ENCODE assay signal across 13 mouse cellular contexts in the genomic region with DNA sequence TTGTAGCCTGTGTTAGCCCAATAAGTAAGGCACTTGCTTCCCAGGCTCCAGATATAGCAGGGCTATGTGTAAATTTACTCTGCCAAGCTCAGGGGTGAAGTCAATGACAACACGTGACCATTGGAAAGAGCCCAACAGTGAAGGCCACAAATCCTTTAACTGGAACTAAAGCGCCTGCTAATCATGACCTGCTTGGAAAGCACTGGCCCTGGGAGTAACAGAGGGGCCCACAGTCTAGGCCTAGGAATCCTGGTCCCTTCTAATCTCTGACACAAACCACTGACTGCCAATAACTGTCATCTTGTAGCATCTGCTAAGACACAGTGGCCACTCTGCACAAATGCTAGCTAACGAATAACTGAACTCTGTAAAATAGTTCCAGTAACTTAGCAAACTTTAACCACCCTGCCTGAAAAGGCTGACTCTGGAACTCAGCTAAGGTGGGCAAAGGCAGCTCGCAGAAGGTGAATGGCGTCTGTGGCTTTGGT. TPM values are rescaled to one million over a fixed set of nuclear protein-coding genes. Genes with fewer than 3 reads are reported as not detected.
DNase-seq lines count a peak whose midpoint lies in the region; ATAC-seq and TF ChIP-seq lines count a peak whose summit lies in the region.
"Had no signal": no experiment of that assay in that cellular context is flagged by ENCODE, and none has a peak within 500 bp of the region (broad histone marks: within the 10 kb centered on the region; RNA-seq: fewer than 3 reads in every experiment).

No protein-coding gene starts in this region.

- H3K9me3 ChIP-seq in hindbrain, postnatal 0 days (ENCODE audit: low read length), result no peaks in the 10 kb centered on the region
- no peaks in the 10 kb centered on the region for H3K9me3 ChIP-seq in hindbrain, embryonic 12.5 days (replicated peaks)
- no peaks in the 10 kb centered on the region for H3K9me3 ChIP-seq in heart, embryonic 12.5 days (replicated peaks)
- H3K9me3 ChIP-seq: embryonic facial prominence, embryonic 15.5 days had no signal

- H3K4me3 ChIP-seq in hindbrain, postnatal 0 days (ENCODE audit: low read length), result no peak overlapping the region
- no peak overlapping the region for H3K4me3 ChIP-seq in hindbrain, embryonic 12.5 days
- H3K4me3 ChIP-seq in heart, embryonic 12.5 days, result no peak overlapping the region
- no peak overlapping the region; the same call in 1 of the 2 replicates for H3K4me3 ChIP-seq in small intestine, adult 2 months (ENCODE audit: low read depth, low read length)
- H3K4me3 ChIP-seq: embryonic facial prominence, embryonic 15.5 days; left cerebral cortex, adult 2 months had no signal

- 75% methylated on average over 5 of the region's 5 CpGs for WGBS in hindbrain, postnatal 0 days
- 93% methylated on average over 5 of the region's 5 CpGs for WGBS in hindbrain, embryonic 12.5 days
- WGBS in heart, embryonic 12.5 days, result 59% methylated on average over 5 of the region's 5 CpGs
- 75% methylated on average over 5 of the region's 5 CpGs for WGBS in small intestine, adult 2 months

- ATAC-seq in hindbrain, postnatal 0 days, result no peak
- no peak for ATAC-seq in hindbrain, embryonic 12.5 days (ENCODE audit: low FRiP score)
- no peak for ATAC-seq in heart, embryonic 12.5 days (ENCODE audit: insufficient number of reproducible peaks, low FRiP score)
- ATAC-seq in cerebellum, adult (ENCODE audit: insufficient number of reproducible peaks, low FRiP score, low TSS enrichment), result no peak

- H3K9ac ChIP-seq in hindbrain, postnatal 0 days (replicated peaks; ENCODE audit: low read length), result no peak overlapping the region
- no peak overlapping the region for H3K9ac ChIP-seq in hindbrain, embryonic 12.5 days
- H3K9ac ChIP-seq in heart, embryonic 12.5 days, result no peak overlapping the region
- H3K9ac ChIP-seq: embryonic facial prominence, embryonic 15.5 days; lung, embryonic 14.5 days had no signal

- no peaks in the 10 kb centered on the region; the same call in 1 of the 2 replicates for H3K4me1 ChIP-seq in hindbrain, postnatal 0 days (ENCODE audit: insufficient read depth, low read length)
- H3K4me1 ChIP-seq in hindbrain, embryonic 12.5 days, result peaks cover 26% of the 10 kb centered on the region
- H3K4me1 ChIP-seq in heart, embryonic 12.5 days (replicated peaks), result peaks cover 85% of the 10 kb centered on the region
- peaks cover 51% of the 10 kb centered on the region for H3K4me1 ChIP-seq in small intestine, adult 2 months (ENCODE audit: control insufficient read depth, insufficient read depth, insufficient read length, low read length)
- H3K4me1 ChIP-seq: embryonic facial prominence, embryonic 15.5 days had no signal

- no peaks in the 10 kb centered on the region for H3K36me3 ChIP-seq in hindbrain, postnatal 0 days (ENCODE audit: insufficient read depth, low read length)
- no peaks in the 10 kb centered on the region for H3K36me3 ChIP-seq in hindbrain, embryonic 12.5 days
- H3K36me3 ChIP-seq in heart, embryonic 12.5 days, result no peaks in the 10 kb centered on the region; the same call in 1 of the 2 replicates
- peaks cover 38% of the 10 kb centered on the region for H3K36me3 ChIP-seq in small intestine, adult 2 months (ENCODE audit: control insufficient read depth, insufficient read depth, low read length)
- H3K36me3 ChIP-seq: embryonic facial prominence, embryonic 15.5 days had no signal

- DNase-seq in hindbrain, postnatal 0 days (ENCODE audit: low spot score), result peak; percentile 40
- DNase-seq in kidney, adult 8-10 months, result peak; percentile 75 to 85
- DNase-seq in cerebellum, adult 9-11 months, result no peak
- no peak for DNase-seq in spleen, adult 12 weeks (ENCODE audit: low spot score)
- DNase-seq: cerebellum, postnatal 25 days; lung, embryonic 14.5 days; thymus, postnatal 25 days had no signal

- no peak for TF ChIP-seq POLR2A in small intestine, adult 2 months (IDR thresholded peaks at IDR 0.05; ENCODE audit: low read depth, low read length)

- H3K27ac ChIP-seq in hindbrain, postnatal 0 days, result no peak overlapping the region
- no peak overlapping the region for H3K27ac ChIP-seq in hindbrain, embryonic 12.5 days
- H3K27ac ChIP-seq in heart, embryonic 12.5 days (ENCODE audit: poor library complexity, severe bottlenecking), result peak overlapping the region; percentile 87
- H3K27ac ChIP-seq in small intestine, adult 2 months (ENCODE audit: insufficient read depth, low read depth, low read length), result peak overlapping the region; percentile 32; the same call in 1 of the 2 replicates
- H3K27ac ChIP-seq: embryonic facial prominence, embryonic 15.5 days; left cerebral cortex, adult 2 months had no signal

- H3K4me2 ChIP-seq in hindbrain, postnatal 0 days (ENCODE audit: low read depth, low read length), result no peak overlapping the region
- no peak overlapping the region for H3K4me2 ChIP-seq in hindbrain, embryonic 12.5 days (replicated peaks)
- H3K4me2 ChIP-seq in heart, embryonic 12.5 days, result no peak overlapping the region
- H3K4me2 ChIP-seq: embryonic facial prominence, embryonic 15.5 days; lung, embryonic 14.5 days had no signal

- TF ChIP-seq CTCF in hindbrain, postnatal 0 days (IDR thresholded peaks at IDR 0.05; ENCODE audit: low read depth), result no peak
- TF ChIP-seq CTCF in small intestine, adult 2 months (IDR thresholded peaks at IDR 0.05; ENCODE audit: extremely low read depth, insufficient read length, insufficient replicate concordance, low read depth, low read length), result no peak

- H3K27me3 ChIP-seq in hindbrain, postnatal 0 days (ENCODE audit: insufficient read depth, low read length), result no peaks in the 10 kb centered on the region
- no peaks in the 10 kb centered on the region; the same call in 1 of the 2 replicates for H3K27me3 ChIP-seq in hindbrain, embryonic 12.5 days
- no peaks in the 10 kb centered on the region for H3K27me3 ChIP-seq in heart, embryonic 12.5 days (replicated peaks)
- H3K27me3 ChIP-seq in small intestine, adult 2 months (ENCODE audit: control insufficient read depth, insufficient read depth, low read length), result no peaks in the 10 kb centered on the region
- H3K27me3 ChIP-seq: embryonic facial prominence, embryonic 15.5 days had no signal

RNA-seq across cellular contexts. Expression of gene Ezr, which starts 14.2 kb away (rescaled TPM):
- total RNA-seq in hindbrain, postnatal 0 days (2014; rRNA removed), result 44.7 and 52.6 TPM in 2 replicates
- polyA plus RNA-seq in hindbrain, postnatal 0 days (2015; fragmentation: Nextera tagmentation; extraction: Ambion mirVana), result 62.4 and 72.7 TPM in 2 replicates
- 97.9 and 103 TPM in 2 replicates for polyA plus RNA-seq in hindbrain, embryonic 12.5 days (2016; fragmentation: Nextera tagmentation; extraction: Ambion mirVana)
- 119 and 124 TPM in 2 replicates for polyA plus RNA-seq in heart, embryonic 12.5 days (2016; fragmentation: Nextera tagmentation; extraction: Ambion mirVana)
- 95.0 and 368 TPM in 2 replicates for polyA plus RNA-seq in small intestine, adult 2 months (2012; rRNA removed)

Comparison
In these comparisons a context has a peak if more than half of its experiments do, and no peak if none do; other contexts are left out.
1. DNase-seq: peak in hindbrain, postnatal 0 days (single experiment) and kidney, adult 8-10 months (2 of 2); none in cerebellum, adult 9-11 months (single experiment) and spleen, adult 12 weeks (single experiment).
2. H3K27ac ChIP-seq: peak in heart, embryonic 12.5 days (single experiment) and small intestine, adult 2 months (single experiment); none in hindbrain, postnatal 0 days (single experiment) and hindbrain, embryonic 12.5 days (single experiment).